Mouse (Mus musculus) urinary bladder, postnatal 36 days (tissue): Measurements from ENCODE around the gene Olfr871.
"Not testable (repeated sequence)": the region's sequence is repeated elsewhere in the genome, so short reads cannot be mapped to it uniquely, and the experiment has no call there.

Source experiments
- DNase-seq, 2 experiments: peaks; one replicate each; pipeline ENCODE4 v3.0.0; 2022; ENCODE audit warnings: low spot score in 2 of 2, mixed read lengths in 1 of 2

The Olfr871 gene

DNA sequence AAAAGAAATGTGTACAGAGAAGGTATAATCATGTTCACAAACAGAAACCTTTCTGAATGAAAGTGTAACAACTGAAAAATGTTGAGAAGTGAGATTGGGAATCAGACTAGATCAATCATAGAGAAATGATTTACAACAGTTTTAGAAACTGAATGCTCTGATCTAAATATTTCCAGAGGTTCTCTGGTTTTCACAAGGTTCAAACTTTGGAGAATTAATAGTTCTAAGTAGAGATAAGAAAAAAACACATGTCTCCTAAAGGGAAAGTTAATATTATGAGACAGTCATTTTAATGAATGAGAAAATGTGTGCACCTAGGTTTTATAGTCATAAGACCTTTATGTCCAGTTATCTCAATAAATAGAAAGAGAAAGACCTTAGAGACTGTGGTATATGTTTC, at the start of gene Olfr871:
Gene Olfr871 (plus strand): TSS at position 301 of the 400 bp plus-strand sequence.
- no peak for DNase-seq

DNA sequence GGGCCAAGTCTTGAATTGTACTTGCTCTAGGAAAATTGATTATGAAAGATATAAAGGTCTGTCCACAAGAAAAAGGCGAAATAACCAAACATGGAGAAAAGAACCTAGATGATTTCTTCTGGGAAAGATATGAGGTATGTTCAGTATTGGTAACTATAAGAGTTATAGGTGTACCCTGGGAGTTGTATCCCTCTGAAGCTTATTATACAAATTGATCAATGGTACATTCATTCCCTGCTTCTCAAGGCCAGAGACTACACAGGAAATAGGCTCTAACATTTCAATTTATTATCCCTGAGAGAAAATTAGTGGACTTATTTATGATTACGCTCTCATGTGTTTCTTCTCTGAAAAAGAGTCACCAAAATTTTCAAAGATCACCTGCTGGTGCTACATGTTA, 38.0 kb upstream of the Olfr871 start, which contains the start of gene Olfr870:
Gene Olfr870 (minus strand): TSS at position 101 of the 400 bp plus-strand sequence.
- no peak for DNase-seq

DNA sequence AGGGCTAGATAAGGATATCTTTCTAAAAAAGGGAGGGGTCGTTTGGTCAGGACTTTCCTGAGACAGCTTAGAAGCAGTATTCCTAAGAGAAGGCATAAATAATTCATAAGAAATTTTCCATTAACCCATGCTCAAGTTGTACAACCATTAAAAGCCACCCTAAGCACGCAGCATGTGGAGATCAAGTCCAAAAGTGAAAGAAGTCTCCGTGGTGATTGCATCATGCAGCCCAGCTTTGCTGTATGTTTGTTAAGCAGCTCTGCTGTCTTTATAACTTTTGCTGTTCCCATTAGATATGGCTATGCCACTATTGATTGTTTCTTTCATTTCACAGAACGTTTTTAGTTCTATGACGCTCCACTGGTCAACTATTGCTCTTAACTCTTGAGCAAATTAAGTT, 32.5 kb upstream of the Olfr871 start:
- no peak for DNase-seq

DNA sequence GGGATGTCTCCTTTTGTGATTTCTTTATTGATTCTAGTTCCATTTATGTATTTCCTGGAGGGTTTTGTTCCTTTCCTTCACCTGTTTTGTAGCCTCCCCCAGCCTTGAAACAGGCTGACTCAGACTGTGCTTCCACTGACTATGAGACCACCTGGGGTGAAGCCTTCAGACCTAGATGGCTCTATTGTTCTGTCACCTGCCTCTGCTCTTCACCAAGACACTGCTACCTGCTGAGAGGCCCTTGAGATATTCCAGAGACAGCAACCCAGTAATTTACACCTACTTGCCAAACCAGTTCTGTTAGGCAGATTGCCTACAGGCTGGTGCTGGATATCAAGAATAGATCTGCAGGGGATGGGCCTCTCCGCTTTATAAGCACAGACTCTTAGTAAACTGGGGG, 9.9 kb upstream of the Olfr871 start:
- DNase-seq: peak in 1 of 2 experiments; percentile 1

DNA sequence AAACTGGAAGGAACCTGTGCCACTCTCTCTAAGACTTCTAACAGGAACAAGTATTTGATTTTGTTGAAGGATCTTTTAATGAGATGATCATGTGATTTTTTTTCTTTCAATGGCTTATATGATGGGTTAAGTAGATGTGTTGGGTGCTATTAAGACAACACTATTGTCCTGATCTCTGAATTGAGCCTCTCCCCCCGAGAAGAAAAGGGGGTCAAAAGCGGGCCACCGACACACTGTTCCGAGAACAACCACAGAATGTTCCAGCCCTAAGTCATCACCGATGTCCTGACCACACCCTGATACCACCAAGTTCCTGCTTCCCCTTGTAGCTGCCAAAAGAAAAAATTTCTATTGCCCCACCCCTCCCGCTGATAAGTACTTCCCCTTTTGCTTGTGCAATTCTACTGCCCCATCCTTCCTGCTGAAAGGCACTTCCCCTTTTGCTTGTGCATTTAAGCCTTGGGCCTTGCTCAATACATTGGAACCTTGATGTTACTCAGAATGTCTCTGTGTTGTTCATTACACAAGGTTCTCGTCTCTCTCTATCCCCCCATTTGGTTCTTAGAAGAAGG, 8.5 kb upstream of the Olfr871 start:
- DNase-seq: not testable (repeated sequence)

DNA sequence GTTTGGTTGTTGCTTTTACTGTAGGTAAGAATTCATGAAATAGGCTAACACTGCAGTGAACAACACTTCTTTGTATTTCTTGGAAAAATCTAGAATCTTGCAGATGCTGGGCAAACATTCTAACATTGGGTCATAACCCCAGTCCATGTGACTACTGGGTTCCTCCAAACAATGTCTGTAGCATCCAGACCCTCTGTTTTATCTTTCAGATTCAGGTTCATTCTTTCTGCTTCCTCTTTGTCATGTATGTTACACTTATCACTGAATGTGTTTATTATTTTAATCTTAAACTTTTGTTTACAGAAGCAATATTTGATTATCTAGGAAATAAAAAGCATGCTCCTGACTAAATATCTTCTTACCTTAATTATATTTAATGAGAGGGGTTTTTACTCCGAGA, 1.2 kb upstream of the Olfr871 start:
- no peak for DNase-seq

DNA sequence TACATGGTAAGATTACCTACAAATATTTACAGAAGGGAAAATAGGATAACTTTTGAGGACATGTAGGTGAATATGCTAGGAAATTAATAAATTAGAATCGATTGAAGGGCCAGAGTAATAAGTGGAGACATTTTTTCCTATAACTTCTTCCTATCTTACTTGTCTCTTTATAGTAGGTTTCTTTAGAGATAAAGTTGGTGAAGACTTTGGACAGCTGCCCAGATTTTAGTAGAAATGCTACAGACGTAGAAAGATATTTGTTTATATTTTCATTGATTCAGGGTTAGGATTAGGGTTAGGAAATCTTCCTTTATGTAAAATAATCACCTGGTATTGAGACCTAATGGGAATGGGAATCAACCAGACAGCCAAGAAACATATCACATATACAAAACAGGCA, 530 bp upstream of the Olfr871 start:
- DNase-seq: no peak

DNA sequence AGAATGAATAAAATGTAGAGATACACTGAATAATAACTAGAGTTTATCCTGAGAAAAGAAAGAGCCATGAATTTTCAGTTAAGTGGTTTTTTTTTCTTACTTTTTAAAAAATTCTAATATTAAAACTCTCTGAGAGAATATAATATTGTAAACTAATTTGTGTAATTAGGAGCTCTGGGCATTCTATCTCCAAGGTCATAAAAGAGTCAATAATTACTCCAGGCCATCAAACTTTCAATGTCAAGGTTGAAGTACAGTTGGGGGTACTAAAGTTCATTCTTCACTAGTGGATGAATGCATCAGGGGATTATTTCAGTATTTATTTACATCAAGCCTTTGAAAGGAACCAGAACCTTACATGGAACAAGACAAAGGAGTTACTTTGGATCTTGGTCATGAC, 24.8 kb downstream of the Olfr871 start, which contains the start of gene Olfr872:
Gene Olfr872 (plus strand): TSS at position 301 of the 400 bp plus-strand sequence.
- DNase-seq: no peak

DNA sequence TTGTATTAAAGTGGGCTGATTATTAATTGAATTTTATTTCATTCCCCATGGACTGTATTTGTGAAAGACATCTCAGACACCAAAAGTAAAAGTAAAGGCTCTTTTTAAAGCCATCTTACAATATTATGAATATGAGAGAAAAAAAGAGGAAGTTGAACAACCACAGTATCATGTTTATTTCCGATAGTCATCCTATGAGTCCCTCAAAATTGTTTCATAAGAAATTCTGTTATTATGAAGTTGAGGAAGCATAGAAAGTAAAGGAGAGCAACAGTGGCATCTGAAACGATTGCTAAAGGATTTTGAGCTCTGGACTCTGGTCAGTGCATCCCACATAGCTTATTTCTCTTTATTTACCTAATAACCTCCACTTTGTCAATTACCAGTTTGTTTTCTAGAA, 25.4 kb downstream of the Olfr871 start:
- no peak for DNase-seq
